Mouse (Mus musculus): Measurements from ENCODE around the gene Creb3l1. TPM values are rescaled to one million over a fixed set of nuclear protein-coding genes. Genes with fewer than 3 reads are reported as not detected.

Creb3l1 gene
- polyA plus RNA-seq, 1 experiment = 19.3 TPM

DNA sequence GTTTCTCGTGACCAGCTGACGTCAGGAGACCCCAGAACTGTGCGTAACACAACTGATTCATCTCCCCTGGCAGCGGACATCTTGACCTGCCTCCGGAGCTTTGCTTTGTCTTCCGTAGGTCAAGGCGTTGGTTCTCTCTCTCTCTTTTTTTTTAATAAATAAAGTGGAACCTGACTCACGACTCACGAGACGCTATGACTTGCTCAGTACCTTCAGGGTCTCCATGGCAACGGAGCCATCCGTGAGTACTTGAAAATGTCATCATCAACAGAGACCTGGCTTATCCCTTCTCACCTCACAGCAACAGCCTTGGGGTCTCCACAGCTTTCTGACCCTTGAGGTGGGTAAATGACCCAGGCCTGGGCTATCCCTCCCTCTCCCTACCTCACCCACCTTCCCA is 19.0 kb upstream of the Creb3l1 start:
- no peak for DNase-seq (ENCODE audit: low read depth, low spot score)
- WGBS = 94% methylated on average over 12 of the region's 12 CpGs

DNA sequence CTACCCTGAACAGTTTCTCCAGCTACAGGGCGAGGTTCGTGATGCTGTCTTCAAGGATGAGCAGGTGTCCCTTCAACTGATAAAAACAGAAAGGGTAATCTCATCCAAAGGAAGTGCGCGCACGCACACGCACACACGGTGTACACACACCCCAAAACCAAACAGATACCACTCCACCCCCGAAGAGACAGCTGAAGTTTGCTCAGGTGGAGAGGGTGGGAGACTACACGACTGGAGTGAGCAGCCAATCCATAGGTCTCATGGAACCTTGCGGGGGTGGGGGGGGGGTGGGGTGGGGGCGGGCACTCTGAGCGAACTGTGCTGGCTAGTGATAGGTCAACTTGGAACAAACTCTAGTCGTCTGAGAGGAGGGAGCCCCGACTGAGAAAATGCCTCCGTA is 17.2 kb upstream of the Creb3l1 start:
- no peak for DNase-seq (ENCODE audit: low read depth, low spot score)
- WGBS = 44% methylated on average over 15 of the region's 15 CpGs

DNA sequence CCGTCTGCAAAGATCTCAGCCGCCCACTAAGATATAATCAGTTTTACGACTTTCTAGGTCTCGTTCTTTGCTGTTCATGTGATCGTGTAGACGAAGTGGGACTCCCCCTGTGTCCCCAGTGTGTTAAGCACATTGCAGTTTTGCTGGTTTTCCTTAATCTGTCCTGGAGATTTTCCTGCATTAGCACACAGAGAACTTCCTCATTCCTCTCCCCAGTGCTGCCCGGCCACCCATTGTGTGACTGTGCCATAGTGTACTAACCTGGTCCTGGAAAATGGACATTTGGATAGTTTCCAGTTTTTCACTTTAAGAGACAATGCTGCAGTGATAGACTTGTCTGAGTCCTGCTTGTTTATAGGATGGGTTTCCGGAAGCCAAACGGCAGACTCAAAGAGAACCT is 10.0 kb upstream of the Creb3l1 start:
- WGBS = 23% methylated on average over 9 of the region's 9 CpGs
- no peak for DNase-seq (ENCODE audit: low read depth, low spot score)

DNA sequence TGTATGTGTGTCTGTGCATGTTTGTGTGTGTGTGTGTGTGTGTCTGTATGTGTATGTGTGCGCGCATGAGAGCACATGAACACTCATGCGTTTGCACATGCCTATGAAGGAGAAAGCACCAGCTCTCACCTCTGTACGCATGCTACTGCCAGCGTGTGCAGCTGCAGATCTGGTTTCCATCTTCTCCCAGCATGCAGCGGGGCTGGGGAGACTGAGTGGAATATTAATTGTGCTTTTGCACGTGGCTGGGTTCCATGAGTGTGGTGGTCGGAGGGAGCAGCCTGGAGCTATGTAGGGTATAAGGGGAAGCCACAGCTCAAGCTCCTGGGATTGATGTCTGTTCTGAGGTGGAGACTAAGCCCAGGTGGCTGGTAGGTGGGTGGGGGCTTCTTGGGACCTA is 6.3 kb upstream of the Creb3l1 start:
- no peak for DNase-seq (ENCODE audit: low read depth, low spot score)
- WGBS = 80% methylated on average over 8 of the region's 8 CpGs

DNA sequence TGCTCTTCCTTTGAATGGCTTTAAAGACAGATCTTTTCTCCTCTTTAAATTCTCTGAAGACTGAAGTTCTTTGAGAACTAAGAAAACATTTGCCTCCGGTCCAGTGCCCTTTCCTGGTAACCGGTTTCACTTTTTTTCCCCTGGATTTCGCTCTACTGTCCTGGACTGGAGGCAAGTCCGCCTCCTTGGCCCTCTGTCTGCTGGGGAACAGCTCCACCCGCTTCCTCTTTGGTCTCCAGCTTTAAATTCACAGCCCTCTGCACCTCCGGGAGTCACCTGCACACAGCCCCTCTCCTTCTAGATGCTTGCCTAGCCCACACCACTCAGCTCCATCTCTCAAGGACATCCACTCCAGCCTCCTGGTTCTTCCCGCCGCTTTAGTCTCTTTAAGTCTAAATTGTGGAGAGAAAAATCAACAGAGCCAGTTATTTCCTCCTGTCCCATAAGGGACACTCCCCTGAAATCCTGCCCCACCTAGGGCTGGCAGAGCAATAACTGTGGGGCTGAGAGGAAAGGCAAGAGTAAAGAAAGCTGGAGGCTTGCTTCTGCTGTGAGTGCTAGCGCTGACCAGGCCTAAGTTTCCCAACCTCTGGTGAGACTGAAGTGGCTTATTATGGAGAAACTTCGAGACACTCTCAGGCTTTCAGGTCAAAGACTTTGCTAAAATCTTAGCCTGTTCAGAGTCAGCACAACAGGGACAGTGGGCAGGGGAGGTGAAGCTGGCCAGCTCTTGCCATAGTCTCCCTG is 5.3 kb upstream of the Creb3l1 start:
- DNase-seq (ENCODE audit: low read depth, low spot score) = no peak

DNA sequence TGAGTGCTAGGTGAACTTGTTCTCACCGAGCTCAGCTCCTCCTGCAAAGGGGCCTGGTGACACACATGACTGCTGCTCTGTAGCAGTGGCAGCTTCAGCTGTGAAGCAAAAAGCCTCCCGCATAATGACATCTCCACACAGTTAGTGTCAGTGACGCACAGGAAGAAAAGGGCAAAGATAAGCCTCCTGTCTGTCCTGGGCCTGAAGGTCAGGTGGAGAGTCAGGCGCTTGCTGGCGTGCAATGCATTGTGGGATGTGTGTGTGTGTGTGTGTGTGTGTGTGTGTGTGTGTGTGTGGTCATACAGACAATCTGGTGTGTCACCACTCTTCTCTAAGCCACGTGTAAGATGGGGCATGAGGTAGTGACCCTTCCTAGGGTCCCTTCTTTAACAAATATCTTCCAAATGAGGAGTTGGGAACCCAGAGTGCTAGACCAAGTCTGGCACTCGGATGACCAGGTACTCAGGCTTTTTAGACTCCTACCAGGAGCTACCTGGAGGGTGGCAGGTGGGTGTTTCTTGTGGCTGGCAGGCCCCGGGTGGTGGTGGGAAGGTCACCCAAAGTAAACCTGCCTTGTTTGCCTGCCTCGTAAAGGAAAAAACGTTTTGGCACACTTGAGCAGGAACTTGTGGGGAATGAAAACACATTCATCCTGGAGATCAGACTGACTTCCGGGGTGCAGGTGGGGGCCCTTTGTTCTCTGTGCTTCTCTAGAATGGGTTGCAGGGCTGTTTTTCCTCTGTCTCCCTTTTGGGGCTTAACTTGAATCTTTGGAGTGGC is 3.7 kb upstream of the Creb3l1 start:
- 30% methylated on average over 11 of the region's 11 CpGs for WGBS
- no peak for DNase-seq (ENCODE audit: low read depth, low spot score)

More for the DNA sequence above, 5.3 kb upstream of the Creb3l1 start:
- WGBS = 22% methylated on average over 10 of the region's 10 CpGs

DNA sequence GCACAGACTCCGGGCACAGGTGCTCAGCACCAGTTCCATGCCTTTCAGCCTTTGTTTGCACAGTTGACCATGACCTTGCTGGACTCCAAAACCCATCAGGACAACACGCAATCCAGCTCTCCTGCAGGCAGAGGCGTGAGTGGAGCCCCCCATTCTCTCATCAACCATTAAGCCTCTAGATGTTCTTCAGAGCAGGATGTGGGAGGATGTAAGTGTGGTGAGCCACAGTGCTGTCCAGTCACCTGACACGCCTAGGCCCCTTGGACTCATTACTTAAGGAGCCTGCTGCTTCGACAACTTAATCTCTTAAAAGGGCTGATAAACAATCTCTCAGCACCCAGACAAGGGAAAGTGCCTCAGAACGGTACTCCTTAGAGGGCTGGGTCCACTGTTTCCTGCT is 1.7 kb upstream of the Creb3l1 start:
- DNase-seq (ENCODE audit: low read depth, low spot score) = no peak
- WGBS = 59% methylated on average over 6 of the region's 6 CpGs

DNA sequence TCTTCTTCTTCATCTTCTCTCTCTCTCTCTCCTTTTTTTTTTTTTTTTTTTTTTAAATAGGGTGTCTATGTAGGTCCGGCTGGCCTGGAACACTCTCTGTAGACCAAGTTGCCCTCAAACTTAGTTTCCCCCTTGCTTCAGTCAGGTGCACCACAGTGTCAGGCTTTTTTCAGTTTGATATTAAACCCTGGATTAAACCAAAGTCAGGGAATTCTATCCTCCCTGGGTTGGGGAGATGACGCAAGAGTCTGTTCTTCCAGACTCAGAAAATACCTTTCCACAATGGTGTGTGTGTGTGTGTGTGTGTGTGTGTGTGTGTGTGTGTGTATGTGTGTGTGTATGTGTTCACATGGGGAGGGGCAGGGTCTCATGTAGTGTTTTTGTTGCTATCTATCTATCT is 900 bp upstream of the Creb3l1 start:
- 91% methylated on average over 2 of the region's 2 CpGs for WGBS
- DNase-seq (ENCODE audit: low read depth, low spot score) = no peak

DNA sequence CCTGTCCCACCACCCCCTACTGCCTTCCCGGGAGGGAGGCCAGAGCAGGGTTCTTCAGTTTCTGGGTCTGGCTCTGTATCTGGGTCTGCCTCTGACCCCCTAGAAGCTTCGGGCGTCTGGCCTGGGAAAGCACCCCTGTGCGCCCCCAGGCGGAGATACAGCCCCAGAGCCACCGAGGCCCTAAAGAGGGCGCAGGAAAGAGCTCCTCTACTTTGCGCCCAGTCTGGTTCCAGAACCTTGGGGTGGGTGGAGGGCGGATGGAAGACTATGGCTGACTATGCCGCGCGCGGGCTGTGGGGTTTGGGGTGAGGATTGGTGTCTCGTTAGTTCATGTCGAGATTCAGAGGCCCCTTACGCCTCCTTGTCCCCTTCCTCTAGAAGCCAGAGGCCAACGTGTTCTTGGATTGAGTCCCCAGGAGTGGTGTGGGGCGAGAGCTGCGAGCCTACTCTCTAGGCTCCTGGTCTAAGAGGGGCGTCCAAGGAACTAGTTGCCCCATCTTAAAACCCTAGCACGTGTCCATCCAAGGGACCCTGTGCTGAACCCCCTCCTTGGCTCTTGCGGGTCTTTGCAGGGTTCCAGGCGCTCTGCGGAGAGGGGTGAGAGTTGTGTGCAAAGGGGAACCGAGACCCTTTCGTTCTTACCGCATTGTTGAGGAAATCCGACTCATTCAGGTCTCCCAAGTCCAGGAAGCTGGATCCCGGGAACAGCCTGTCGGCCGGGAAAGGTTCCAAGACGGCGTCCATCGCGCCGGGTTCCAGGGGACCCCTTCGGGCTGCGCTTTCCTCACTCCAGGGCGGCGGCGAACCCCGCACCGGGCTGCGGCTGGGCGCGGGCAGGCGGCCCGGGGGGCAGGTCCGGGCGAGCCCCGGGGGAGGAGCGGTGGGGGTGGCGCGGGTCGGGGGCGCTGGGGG is 684 bp downstream of the Creb3l1 start:
- WGBS = 2% methylated on average over 54 of the region's 56 CpGs
- no peak for DNase-seq (ENCODE audit: low read depth, low spot score)

DNA sequence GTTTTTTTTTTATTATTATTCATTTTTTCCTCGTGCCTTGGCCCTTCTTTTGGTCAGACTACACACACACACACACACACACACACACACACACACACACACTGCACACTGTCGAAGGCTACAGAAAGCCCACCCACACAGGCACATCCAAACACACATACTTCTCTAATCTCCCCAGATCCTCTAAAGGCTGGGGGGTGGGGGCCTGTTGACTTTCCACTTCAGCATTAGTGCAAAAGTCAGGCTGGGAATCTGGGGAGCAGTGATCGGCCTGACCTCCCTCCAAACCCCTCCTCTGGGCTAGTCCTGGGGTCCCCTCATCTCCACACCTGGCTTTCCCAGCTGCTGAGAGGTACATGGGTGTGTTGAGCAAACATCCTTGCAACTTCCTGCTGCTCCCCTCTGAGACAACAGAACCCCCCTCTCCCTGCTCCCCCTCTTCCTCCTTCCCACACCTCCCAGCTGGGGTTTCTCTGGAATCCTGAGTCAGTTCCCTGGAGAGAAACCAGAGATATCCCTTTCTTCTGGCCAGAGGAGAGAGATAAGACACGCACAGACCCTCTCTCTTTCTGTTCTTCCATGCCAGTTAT is 3.5 kb downstream of the Creb3l1 start:
- no peak for DNase-seq (ENCODE audit: low read depth, low spot score)
- WGBS = 16% methylated on average over 4 of the region's 4 CpGs

DNA sequence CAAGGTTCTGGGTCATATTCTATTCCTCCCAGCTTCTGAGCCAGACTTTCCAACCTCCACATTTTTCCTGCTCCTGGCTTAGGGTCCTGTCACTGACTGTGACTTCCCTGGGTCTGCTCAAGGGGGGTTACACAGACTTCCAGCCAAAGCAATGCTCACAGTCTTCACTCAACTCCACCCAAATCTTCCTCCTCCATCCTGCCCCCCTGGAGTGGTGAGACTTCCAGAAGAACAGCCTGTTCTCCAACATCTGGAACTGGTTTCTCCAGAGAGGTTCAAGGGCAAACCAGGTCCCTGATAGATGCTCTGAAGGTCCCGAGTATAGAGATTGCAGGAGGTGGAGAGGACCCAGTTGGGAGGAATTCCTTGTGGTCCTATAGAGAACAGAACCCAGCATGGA is 6.9 kb downstream of the Creb3l1 start:
- WGBS = 46% methylated on average over 1 of the region's 1 CpGs
- DNase-seq (ENCODE audit: low read depth, low spot score) = no peak

DNA sequence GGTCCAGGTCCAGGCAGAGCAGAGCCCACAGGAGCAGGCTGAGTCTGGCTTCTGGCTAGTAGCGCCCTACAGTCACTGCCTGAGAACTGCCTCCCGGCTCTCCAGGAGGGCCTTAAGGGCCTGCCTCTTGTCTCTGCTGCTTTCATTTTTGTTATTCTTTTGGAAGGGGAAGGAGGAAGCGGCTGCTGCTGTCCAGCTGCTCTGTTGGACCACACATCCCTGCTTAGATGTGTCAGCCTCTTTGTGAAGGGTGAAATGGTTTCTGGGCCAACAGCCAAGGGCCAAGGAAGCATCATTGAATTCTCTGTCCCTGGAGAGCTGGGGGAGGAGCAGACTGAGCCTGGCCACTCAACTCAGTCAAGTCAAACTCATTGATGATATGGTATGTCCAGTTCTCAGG is 7.3 kb downstream of the Creb3l1 start:
- 37% methylated on average over 3 of the region's 3 CpGs for WGBS
- no peak for DNase-seq (ENCODE audit: low read depth, low spot score)

DNA sequence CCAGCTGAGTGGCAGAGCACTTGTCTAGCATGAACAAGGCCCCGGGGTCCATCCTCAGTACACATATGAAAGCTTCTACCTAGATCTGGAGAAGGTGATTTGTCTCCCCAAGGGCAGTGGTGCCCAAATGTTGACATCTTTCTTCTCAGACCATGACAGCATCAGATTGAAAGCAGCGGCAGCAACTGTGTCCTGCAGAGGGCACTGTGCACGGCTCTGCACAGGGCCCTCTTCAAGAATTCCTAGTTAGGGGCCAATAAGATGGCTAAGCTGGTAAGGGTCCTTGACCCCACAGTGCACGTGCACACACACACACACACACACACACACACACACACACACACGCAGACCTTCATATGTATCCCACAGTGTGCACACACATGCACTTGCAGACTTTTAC is 9.4 kb downstream of the Creb3l1 start:
- WGBS = 87% methylated on average over 5 of the region's 5 CpGs
- no peak for DNase-seq (ENCODE audit: low read depth, low spot score)

DNA sequence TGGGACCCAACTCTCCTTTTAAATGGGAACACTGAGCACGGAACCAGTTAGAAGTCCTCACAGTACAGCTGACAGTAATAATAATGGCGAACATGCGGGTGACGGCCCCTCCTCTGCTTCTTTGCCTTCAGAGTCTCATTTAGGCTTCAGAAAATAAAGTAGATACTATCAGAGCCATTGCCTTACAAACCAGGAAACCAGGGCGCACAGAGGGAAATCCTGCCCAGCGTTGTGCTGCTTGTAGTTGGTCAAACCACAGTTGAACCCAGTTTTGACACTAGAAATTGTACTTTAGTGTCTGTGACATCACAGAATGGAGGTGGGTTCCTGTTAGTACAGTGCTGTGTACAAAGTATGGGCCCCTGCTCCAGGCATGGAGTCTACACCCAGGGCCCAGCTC is 10.1 kb downstream of the Creb3l1 start:
- WGBS = 79% methylated on average over 6 of the region's 6 CpGs
- DNase-seq (ENCODE audit: low read depth, low spot score) = no peak

DNA sequence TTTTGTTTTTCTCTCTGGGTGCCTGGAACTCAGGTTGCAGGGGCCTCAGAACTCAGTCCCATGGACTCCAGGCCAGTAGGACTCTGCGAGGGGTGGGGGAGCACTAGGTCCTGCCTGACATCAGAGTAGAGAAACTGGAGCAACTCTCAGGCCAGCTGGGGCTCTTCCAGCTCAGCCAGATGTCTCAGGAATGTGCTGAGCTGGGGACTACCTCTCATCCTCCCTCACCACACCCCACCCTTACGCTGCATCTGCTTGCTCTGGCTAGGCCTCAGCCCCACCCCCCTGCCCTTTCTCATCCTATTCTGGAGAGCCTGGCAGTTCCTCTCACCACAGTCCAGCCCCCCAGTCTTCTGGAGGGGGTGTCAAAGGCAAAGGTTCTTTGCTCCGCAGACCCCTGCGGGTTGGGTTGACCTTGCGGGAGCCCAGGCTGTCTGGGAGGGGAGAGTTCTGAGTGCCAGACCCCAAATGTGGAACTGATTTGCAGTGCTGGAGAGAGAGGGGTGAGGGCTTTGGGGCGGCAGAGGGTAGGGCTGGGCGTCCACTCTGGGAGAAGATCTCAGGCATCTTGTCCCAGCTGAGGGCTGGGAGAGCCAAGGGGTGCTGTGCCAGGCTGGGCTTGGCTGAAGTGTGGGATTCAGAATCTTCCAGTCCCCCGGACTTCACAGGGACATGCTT is 11.4 kb downstream of the Creb3l1 start:
- no peak for DNase-seq (ENCODE audit: low read depth, low spot score)
- WGBS = 59% methylated on average over 8 of the region's 8 CpGs

DNA sequence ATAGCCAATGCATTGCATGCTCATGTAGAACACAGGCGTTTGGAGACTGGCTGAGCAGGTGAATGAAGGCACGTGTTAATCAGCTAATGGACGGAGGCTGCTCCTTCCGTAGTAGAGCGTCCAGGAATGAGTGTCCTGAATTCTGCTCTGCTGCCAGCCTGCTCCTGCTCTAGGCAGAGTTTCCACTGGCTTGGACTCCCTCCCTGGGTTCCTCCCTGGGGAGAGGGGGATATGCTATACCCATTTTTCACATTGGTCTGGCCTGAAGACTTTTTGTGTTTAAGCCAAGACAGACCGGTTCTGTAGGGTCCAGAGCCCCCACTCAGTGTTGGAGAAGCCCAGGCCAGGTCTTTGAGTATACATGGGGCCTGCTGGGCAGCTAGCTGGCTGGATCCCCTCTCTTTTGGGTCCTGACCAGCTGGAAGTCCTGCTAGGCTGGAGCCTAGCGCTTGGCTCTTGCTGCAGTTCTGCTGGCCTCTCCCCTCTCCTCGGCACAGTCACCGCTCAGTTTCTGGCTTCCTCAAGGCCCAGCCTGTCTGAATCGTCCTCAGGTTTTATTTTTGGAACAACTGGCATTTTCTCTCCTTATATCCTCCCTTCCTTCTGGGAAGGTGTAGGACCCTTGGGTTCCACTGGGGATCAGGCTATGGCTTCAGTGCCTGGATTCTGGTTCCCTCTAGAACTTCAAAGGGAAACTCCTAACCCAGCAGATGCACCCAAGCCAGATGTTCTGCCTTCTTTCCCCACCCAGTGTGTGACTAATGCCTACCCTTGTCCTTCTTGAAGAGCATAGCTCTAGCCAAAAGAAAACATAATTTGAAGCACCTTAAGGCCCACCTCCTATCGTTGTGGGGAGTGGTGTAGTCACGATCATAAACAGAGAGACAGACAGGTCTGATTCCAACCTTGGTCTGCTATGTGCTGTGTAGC is 12.6 kb downstream of the Creb3l1 start:
- DNase-seq (ENCODE audit: low read depth, low spot score) = no peak
- WGBS = 67% methylated on average over 12 of the region's 12 CpGs

DNA sequence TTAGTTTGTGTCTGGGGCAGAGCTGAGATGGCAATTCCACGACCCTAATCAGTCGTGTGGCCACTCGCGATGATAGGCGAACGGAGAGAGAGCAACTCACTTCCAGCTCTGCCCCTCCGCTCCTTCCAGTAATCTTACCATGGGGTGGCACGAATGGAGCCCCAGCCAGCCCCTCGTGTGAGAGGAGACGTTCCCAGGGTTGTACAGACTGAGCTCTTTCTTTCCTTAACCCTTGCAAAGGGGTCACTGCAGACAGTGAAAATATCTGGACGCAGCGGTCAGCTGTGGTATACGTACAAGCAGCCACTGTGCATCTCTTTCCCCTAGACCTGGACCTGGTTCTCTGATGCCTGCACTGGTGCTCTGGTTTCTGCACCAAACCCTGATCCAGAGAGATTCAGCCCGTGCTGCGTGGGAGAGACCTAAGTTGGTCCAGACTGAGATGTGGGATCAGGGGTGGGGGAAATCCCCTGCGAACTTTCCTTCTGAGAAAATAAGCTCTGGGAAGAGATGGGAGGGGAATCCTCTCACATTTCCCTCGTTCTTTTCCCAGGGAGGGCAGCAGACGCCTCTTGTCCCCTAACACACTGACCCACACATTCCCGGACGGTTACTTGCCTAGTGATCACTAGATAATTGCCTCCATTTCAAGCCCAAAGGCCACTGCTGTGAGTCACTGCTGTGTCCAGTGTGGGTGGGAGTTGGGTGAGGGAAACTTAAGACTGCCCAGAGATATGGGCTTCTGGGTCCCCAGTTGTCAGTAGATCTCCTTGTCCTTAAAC is 15.5 kb downstream of the Creb3l1 start:
- DNase-seq (ENCODE audit: low read depth, low spot score) = no peak
- 11% methylated on average over 20 of the region's 20 CpGs for WGBS
